Mouse (Mus musculus) lung, postnatal 36 days (tissue): ENCODE measurements around the gene Olfml2a.
A peak's percentile ranks its signal among the peaks of the same experiment; 100 is the strongest.
"Not testable (repeated sequence)": the region's sequence is repeated elsewhere in the genome, so short reads cannot be mapped to it uniquely, and the experiment has no call there.

Source experiments
- DNase-seq: peaks from one replicate; pipeline ENCODE4 v3.0.0; 2022; ENCODE audit warnings: mixed read lengths

The Olfml2a gene

DNA sequence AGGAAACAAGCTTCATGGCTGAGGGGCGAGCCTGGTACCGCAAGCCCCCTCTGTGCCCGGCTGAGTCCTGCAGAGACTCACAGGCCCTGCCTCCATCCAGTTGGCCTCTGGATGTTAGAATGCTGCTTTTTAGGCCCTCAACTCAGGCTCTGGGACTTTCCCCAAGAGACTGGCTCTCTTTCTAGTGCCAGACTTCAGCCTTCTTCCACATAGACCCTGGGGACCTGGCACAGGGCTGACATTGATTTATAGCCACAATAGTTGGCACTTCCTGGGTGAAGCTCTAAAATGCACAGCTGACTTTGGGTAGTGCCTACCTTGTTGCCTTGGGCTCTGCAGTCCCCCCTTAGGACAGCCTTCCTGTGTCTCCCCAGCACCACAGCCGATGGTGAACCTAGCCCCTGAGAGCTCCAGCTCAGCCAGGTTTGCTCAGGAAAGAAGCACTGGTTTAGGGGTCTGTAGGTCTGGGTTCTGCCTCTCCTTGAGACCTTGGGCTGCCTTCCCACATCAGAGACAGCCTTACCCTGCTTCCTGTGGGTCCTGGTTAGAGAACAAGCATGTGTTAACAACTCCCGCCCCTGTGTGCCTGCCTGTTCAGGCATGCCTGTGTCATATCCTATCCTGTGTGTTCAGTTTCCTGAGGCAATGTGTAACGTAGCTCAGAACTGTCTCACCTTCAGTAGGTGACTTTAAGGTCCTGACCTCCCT lies 56.2 kb downstream of the Olfml2a start:
- no peak for DNase-seq

DNA sequence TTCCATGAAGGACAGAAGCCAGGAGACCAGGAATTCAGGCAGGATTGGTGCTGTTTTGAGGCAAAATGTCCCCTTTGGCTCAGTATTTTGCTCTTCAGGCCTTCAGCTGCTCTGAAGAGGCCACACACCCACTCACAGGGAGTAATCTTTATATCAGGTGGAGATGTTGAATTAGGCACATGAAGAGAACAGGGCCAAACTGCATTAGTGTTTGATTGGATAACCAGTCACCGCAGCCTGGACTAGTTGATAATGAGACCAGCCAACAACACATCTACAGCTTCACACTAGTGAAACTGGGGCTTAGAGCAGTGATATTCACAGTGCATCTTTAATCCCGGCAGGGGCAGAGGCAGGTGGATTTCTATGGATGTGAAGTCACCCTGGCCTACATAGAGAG lies 57.2 kb downstream of the Olfml2a start:
- DNase-seq = no peak

DNA sequence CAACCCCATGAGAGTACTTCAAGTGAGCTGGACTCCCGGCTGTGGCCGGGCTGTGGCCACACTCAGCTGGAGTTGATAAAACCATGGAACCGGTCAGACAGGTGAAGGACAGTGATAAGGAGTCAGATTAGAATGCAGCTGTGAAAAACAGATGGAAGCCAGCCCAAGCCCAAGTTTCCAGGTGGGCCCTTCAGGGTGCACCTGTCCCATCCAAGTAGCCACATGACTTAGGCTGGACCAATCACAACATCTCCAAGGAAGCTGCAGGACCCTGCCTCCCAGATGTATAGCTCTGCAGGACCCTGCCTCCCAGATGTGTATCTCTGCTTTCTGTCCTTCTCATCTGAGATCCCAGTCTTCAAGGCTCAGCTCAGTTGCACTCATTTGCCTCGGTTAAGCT lies 60.2 kb downstream of the Olfml2a start:
- DNase-seq = no peak

DNA sequence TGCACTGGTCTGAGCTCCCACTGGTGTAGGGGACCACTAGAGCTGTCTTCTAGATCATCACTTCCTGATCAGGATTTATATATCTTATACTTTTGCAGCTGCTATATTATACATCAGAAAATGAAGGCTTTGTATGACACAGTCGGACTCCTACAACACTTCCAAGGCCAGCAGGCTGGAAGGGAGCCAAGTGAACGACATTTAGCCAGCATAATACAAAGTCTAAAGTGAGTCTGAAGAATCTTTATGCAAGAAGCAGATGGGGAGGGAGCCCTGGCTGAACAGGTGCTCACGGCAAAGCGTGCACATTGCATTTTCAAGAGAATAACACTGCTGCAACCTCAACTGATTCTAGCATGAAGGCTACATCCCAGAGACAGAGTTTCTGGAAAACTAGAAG lies 60.7 kb downstream of the Olfml2a start:
- DNase-seq = no peak

DNA sequence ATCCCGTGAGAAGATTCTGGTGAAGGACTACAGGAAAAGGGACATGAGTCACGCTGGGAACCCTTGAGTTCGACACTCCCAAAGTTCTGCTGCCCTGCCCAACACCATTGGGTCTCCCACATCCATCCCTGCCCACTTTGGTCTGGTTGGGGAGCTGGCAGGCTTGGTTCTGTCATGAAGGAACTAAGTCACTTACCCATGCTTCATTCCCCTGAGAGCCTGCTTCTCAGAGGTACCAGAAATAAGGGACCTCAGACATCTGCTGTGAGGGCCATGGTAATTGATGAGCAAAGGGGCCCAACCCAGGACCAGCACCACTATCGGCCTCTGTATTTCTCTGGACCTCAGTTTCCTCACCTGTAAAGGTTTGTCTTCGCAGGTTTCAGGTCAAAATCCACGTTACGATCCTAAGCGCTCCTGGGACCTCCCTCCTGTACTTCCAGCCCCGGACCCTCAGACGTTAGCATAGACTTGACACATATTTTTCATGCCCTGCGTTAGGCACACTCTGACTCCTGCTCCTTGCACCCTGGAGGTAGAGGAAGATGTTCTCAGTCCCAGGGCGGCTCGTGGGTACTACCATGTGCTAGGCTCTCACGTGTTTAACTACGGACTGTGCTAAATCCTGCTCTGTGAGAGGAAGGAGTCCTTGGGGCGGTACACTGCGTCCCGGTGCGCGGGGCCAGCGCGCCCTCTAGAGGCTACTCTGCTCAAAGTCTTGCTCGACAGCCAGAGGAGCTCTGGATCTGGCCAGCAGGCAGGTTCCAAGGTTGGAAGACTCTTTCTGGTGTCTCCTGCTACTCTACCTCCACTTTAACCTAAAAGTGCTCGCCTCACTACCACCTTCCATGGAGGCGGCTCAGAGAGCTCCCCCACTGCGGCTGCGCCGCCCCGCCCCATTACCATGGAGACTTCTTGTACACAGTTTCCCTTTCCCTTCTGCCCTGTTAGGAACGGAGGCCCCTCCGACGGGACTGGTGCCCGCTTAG lies 65.9 kb downstream of the Olfml2a start, which contains the start of gene Wdr38:
Wdr38 (plus strand) TSS at position 91 of the 989 bp plus-strand sequence.
- DNase-seq = peak; percentile 94

DNA sequence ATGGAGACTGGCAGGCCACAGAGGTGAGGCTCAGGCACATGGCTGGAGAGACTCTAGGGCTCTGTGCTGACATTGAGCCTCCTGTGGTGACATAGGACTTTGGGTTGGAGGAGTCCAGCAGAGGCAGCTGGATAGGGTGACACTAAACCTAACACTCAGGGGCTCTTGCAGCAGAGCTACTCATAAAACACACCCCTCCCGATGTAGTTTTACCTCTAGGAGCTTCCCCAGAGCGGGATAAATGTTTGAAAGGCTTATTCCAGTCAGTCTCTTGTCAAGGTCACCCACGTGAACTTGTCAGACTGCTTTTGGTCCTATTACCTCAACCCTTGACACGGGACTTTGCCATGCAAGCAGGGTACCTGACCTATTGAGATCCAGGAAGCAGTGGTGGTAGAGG lies 67.6 kb downstream of the Olfml2a start:
- DNase-seq = no peak

DNA sequence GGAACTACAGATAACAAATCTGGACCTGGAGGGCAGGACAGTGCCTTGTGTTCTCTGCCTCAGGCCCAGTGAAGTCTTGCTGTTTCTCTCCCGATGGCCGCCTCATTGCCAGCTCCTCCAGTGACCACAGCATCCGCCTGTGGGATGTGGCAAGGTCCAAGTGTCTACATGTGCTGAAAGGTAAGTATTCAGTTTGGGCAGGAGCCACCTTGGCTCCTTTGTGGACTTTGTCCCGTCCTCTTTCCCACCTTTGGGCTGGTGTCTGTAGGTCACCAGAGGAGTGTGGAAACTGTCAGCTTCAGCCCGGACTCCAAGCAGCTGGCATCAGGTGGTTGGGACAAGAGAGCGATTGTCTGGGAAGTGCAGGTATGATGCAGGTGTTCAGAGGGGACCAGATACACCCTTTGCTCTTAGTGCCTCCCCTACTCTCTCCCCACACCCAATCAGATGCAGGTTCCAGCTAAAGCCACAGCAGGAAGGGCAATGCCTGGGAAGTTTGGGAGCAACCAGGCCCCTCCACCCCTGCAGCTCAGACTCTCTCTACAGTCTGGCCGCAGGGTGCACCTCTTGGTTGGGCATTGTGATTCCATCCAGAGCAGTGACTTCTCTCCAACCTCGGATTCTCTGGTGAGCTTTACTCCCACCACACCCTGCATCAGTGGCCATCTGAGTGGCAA lies 68.3 kb downstream of the Olfml2a start:
- DNase-seq = no peak

DNA sequence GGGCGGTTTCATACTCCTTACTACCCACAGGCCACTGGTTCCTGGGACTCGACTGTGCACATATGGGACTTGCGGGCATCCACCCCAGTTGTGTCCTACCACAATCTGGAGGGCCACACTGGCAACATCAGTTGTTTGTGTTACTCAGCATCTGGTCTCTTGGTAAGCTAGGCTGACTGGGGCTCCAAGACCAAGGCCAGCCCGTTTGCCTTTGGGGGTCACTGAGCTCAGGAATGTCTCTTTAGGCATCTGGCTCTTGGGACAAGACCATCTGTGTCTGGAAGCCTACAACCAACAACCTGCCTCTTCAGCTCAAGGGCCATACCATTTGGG lies 68.8 kb downstream of the Olfml2a start:
- DNase-seq = no peak

DNA sequence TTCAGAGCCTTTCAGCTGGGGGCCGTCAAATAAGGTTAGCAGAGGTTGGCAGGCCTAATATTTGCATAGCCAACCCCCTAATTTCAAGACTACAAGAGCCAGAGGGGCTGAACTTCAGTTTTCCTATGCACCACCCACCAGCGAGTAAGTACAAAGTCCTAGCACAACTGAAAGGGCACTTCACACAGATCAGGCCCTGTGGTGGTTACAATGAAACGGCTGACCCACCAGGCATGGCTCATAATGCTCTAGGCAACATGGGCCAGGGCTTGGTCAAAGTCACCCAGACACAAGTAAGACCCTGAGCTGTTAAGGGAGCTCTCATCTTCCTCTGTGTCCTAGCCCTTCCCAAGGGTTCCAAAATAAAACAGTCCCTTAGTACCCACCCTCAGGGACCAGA lies 70.1 kb downstream of the Olfml2a start:
- no peak for DNase-seq

DNA sequence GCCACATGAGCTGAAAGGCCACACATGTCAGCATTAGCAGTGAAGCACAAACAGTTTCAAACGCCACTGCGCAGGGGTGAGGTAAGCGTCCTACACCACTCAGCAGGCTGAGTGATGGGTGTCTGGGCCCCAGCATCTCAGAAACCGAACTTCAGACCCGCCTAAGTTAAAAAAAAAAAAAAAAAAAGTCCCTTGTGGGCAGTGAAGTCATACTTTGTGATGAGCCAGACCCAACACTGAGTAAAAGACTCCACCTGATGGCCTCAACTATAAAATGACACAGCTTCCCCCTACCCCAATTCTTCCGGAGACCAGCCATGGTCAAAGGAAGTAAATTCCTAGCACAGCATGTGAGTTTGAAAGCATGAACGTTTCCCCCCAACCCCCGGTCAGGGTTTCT lies 71.3 kb downstream of the Olfml2a start:
- no peak for DNase-seq

DNA sequence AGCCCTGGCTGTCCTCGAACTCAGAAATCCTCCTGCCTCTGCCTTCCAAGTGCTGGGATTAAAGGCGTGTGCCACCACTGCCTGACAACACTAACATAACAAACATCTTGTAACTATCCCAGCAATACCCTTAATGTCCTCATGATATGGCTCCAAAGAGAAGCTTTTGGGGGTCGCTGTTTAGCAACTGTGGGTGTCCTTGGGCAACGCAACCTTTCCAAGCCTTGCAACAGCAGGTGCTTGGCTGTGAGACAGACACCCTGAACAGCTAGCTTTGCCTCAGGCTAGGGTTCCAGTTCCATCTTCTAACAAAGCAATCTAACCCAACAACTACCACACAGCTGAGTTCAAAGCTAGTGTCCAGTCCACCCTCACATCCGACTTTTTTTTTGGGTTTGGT lies 71.7 kb downstream of the Olfml2a start:
- no peak for DNase-seq

DNA sequence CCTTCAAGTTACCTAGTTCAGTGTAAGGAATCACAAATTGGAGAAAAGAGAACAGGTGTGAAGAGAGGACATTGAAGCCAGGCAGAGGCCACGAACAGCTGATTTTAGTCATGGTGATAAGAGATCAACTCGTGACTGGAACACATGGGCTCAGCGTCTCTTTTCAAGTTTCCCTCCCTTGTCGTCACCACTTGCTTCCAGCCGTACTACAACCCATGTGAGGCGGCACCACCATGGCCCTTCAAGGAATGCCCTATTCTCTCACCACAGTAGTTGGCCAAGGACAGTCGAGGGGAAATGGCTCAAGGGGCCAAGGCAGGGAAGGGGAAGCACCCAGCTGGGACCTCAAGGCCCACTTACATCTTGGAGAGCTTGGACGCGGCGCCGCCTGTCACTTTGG lies 72.6 kb downstream of the Olfml2a start:
- no peak for DNase-seq

DNA sequence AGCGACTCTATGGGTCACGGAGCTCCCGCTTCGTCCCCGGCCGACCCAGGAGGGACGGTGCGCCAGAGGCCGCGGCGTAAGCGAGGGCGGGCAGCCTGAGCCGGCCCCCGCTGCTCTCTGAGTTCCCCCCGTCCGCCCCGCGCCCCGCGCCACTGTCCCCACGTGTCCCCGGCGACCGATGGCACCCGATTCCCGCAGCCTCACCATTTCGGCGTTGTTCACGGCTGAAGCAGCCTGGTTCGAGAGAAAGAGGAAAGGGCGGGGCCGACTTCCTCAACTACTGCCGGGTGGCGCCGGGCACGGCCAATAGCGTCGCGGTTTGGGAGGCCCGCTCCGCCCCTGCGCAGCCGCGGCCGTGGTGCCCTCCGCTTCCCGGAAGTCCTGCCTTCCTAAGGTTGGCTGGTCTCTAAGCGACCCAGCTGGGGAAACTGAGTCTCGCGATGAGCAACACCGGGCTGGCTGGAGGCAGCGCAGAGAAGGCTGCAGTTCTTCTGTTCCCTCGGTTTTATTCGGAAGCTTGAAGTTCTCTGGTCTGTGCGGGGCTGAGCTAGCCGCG lies 73.2 kb downstream of the Olfml2a start, which contains the start of gene Arpc5l:
Arpc5l (plus strand) TSS at position 469 of the 556 bp plus-strand sequence.
- DNase-seq = peak; percentile 96

DNA sequence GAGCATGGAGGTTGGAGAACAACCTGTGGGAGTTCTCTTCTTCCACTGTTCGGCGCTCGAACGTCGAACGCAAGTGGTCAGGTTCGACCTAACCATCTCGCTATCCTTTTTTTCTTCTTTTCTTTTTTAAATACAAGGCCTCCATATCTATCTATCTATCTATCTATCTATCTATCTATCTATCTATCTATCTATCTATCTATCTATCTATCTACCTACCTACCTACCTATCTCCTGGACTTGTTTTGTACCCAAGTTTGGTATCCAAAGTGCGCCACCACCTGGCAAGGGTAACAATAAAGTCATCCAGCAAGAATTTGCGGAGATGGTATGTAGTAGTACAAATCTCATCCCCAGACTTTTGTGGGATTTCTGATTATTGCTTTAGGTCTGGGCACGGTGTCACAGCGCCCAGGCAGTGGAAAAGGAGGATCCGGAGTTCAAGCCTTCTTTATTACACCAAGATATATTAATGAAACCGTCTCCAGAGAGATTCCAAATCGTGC lies 73.8 kb downstream of the Olfml2a start, which contains the start of gene Rpl35:
Rpl35 (minus strand) TSS at position 51 of the 506 bp plus-strand sequence.
- peak; percentile 76 for DNase-seq

DNA sequence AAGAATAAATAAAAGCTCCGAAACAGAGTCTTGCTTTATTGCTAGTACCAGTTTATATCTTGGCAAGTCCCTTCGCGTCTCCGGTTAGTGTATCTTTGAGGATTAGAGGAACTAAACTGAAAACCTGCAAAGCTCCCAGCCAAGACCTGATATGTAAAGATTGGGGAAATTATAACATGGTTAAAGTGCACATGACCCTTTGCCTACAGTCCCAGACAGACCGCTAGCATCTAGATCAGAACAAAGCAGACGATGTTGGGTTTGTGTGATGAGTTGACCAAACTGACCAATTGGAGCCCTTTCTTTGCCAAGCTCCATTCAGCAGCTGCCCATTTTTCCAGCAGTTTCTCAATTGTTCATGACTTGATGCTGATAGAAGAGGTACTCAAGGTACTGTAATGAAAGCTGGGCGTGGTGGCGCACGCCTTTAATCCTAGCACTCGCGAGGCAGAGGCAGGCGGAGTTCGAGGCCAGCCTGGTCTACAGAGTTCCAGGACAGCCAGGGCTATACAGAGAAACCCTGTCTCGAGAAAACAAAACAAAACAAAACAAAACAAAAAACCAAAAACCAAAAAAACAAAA lies 74.5 kb downstream of the Olfml2a start:
- no peak for DNase-seq

DNA sequence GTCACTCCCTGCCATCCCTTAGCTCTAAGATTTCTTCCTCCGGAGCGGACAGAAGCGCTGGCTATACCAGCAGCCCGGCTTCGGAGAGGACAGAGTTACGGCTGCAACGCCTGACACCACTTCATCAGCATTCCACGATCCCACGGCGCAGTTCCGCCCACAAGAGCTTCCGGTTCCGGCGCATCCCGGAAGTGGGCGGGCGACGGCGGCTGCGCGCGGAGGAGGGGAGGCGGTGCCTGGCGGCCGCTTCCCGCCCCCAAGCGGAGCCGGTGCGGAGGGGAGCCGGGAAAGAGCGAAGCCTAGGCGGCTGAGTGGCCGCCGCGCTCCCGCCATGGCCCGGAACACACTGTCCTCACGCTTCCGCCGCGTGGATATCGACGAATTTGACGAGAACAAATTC lies 76.1 kb downstream of the Olfml2a start:
- DNase-seq = peak; percentile 95

DNA sequence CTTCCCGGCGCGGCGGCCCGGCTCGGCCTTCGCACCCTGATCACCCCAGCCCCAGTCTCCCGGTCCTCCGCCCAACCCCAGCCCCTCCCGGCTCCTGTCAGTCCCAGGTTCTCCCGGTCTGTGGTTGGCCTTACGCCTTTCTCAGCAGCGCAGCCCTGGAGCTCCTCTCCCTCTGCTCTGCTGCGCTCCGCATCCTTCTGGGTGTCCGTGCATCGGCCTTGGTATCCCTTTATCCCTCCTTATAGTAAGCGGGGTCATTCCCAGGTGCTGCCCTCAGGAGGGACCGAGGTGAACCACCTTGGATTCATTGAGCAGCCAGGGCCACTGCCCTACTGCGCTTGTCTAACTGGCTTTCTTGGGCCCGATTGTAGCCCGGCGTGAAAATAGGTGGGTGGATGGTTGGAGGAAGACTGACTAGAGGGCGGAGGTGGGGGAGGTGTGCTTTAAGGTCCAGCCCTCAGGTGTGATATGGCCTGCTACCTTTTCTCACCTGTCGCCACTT lies 76.6 kb downstream of the Olfml2a start:
- peak; percentile 32 for DNase-seq

DNA sequence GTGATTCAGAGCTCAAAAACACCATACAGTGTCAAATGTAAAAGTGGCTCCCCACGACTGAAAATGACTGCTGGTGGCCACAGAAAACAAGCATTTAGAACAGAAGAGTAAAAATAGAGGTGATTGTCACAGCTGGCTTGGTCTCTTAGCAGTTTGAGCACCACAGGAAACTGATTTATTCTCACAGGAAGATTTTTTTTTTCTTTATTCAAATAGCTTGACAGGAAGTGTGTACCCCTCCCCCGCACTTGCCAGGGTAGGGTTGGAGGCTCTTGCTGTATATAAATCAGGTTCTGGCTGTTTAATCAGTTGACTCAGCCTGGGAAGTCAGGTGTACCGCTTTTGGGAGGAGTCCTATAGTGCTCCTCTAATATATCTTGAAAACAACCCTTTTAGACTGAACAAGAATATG lies 77.2 kb downstream of the Olfml2a start:
- peak; percentile 76 for DNase-seq

DNA sequence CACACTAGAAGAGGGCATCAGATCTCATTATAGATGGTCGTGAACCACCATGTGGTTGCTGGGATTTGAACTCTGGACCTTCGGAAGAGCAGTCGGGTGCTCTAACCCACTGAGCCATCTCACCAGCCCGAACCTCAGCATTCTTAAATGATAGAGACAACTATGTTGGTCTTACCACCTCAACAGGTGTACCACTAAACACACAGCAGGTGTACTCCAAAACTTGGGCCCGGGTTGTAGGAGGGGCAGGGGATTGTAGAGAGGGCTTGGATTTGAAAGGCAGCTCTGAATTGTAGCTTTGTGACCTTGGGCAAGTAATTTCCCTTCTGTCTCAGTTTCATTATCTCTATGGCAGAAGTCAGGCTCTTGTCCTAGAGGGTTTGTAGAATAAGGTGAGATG lies 78.4 kb downstream of the Olfml2a start:
- not testable (repeated sequence) for DNase-seq

DNA sequence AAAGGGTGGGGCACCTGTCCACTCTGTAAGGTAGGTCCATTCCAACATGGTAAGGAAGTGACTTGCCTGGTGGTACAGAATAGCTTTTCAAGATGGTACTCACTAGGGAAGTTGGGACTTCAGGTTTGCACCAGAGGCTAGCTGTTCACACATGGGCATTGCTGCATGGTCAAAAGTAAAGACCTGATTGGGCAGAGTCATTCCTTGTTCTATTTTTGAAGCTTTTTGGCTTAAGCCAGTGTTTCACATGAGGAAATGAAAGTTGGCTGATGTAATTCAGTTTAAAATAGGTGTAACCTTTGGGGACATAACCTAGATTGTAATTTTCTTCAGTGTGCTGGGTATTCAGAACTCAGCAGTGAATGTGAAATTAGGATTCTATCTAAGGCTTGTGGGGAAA lies 79.5 kb downstream of the Olfml2a start:
- DNase-seq = peak; percentile 24

DNA sequence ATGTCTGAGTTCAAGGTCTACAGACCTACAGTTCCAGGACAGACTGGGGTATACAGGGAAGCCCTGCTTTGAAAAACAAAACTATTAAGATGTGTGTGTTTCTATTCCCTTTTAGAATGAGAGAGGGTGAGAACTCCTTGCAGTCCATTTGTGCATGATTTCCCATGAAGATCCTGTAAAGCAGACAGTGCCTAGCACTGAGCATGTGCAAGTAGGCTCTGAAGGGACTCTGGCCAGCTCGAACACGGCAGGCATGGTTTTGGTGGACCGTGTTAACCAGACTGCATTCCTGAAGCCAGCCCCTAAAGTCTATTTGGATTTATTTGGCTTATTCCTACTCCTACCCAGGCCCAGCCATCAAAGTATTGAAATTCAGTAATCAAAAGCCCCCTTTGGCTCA lies 80.2 kb downstream of the Olfml2a start:
- DNase-seq = no peak

DNA sequence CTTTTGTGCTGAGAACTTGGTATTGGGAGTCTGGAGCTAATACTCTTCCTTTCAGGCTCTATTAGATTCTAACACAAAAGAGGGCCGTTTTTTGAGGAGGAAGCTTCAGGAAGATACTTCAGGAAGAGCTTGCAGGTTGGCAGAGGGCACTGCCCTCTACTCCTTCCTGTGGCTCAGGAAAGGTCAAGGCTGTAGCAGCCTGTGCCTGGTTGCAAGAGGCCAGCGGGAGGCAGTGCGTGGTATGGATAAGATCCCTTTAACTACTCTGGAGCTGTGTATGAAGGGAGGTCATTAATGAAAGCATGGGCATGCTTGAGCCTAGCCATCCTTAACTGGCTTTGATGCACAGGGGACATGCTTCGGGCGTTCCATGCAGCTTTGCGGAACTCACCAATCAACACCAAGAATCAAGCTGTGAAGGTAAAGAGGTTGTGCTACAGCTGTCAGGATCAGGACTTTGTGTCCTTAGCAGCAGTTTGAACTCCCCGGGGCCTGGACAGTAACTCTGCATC lies 81.0 kb downstream of the Olfml2a start:
- DNase-seq = no peak
